Comparison of ENCODE assay signal across 9 mouse cellular contexts in genomic region chr10:85598603-85599542, GRCm38 (mm10).
A peak's percentile ranks its signal among the peaks of the same experiment; 100 is the strongest.
DNase-seq lines count a peak whose midpoint lies in the region; ATAC-seq lines count a peak whose summit lies in the region.
"Had no signal": no experiment of that assay in that cellular context is flagged by ENCODE, and none has a peak within 500 bp of the region (broad histone marks: within the 10 kb centered on the region; RNA-seq: fewer than 3 reads in every experiment).

No protein-coding gene starts in this region.

- 1% methylated on average over 39 of the region's 41 CpGs for WGBS in liver, embryonic 16.5 days (ENCODE audit: insufficient replicate concordance)
- WGBS in stomach, embryonic 16.5 days: 2% methylated on average over 41 of the region's 41 CpGs

- H3K27me3 ChIP-seq in liver, embryonic 16.5 days (ENCODE audit: control insufficient read depth, insufficient read depth, low read depth, low read length): peaks cover 9% of the 10 kb centered on the region
- H3K27me3 ChIP-seq in stomach, embryonic 16.5 days (ENCODE audit: control insufficient read depth, insufficient read depth, low read length): no peaks in the 10 kb centered on the region
- H3K27me3 ChIP-seq: CH12.LX had no signal

- ATAC-seq in frontal cortex, adult (ENCODE audit: low TSS enrichment): 0 out of 2 replicates have a peak, but pooled peaks have one; percentile 48
- no peak for ATAC-seq in liver, embryonic 16.5 days (ENCODE audit: low read depth)
- peak; percentile 35; the same call in 1 of the 2 replicates for ATAC-seq in stomach, embryonic 16.5 days (ENCODE audit: insufficient read depth, low FRiP score)

- H3K4me1 ChIP-seq in liver, embryonic 16.5 days (ENCODE audit: control insufficient read depth, low read depth, low read length): no peaks in the 10 kb centered on the region
- H3K4me1 ChIP-seq in stomach, embryonic 16.5 days (ENCODE audit: control insufficient read depth, insufficient read depth, low read length): peaks cover 6% of the 10 kb centered on the region; the same call in 1 of the 2 replicates

- H3K9ac ChIP-seq in liver, embryonic 16.5 days (ENCODE audit: low read depth, low read length): no peak overlapping the region
- H3K9ac ChIP-seq in stomach, embryonic 16.5 days (ENCODE audit: low read length): peak overlapping the region; percentile 65

- no peak overlapping the region for H3K27ac ChIP-seq in liver, embryonic 16.5 days (ENCODE audit: low read length)
- H3K27ac ChIP-seq in stomach, embryonic 16.5 days (ENCODE audit: low read length): no peak overlapping the region

- no peaks in the 10 kb centered on the region for H3K36me3 ChIP-seq in liver, embryonic 16.5 days (ENCODE audit: control insufficient read depth, insufficient read depth)
- no peaks in the 10 kb centered on the region for H3K36me3 ChIP-seq in stomach, embryonic 16.5 days (ENCODE audit: control insufficient read depth, insufficient read depth, low read length)

- intact Hi-C loops in heart, postnatal 14 days (cut with DNase I): no loop called here

- DNase-seq in frontal cortex, postnatal 25 days (ENCODE audit: low spot score in 2 of 2): no peak
- DNase-seq in urinary bladder, postnatal 14 days (ENCODE audit: low spot score): peak; percentile 11
- no peak for DNase-seq in urinary bladder, postnatal 4 days (ENCODE audit: low spot score in 2 of 2)
- peak; percentile 9 to 28 for DNase-seq in heart, postnatal 14 days
- no peak for DNase-seq in T-cell, adult 2 months (ENCODE audit: low spot score)

- H3K9me3 ChIP-seq in liver, embryonic 16.5 days (replicated peaks; ENCODE audit: control insufficient read depth, low read length): no peaks in the 10 kb centered on the region
- H3K9me3 ChIP-seq in stomach, embryonic 16.5 days (replicated peaks; ENCODE audit: control insufficient read depth, low read length): no peaks in the 10 kb centered on the region

- peak overlapping the region; percentile 47 for H3K4me2 ChIP-seq in liver, embryonic 16.5 days (ENCODE audit: low read depth, low read length)
- H3K4me2 ChIP-seq in stomach, embryonic 16.5 days (ENCODE audit: low read depth, low read length): peak overlapping the region; percentile 77

- peak overlapping the region; percentile 17; the same call in 1 of the 2 replicates for H3K4me3 ChIP-seq in liver, embryonic 16.5 days (ENCODE audit: low read depth, low read length)
- peak overlapping the region; percentile 49 for H3K4me3 ChIP-seq in stomach, embryonic 16.5 days (replicated peaks; ENCODE audit: low read length)

Comparison
In these comparisons a context has a peak if more than half of its experiments do, and no peak if none do; other contexts are left out.
1. DNase-seq: peak in urinary bladder, postnatal 14 days (single experiment) and heart, postnatal 14 days (2 of 2); none in frontal cortex, postnatal 25 days (0 of 2), urinary bladder, postnatal 4 days (0 of 2) and T-cell, adult 2 months (single experiment).